Mouse (Mus musculus): ENCODE measurements at regions not wholly inside any gene's neighbourhood (a gene's known extent, or its start where the extent isn't known, plus 50 kb on each side); places are given as distances from the start of the nearest gene placed in this dataset.
"Not testable (repeated sequence)": the region's sequence is repeated elsewhere in the genome, so short reads cannot be mapped to it uniquely, and the experiment has no call there.

DNA sequence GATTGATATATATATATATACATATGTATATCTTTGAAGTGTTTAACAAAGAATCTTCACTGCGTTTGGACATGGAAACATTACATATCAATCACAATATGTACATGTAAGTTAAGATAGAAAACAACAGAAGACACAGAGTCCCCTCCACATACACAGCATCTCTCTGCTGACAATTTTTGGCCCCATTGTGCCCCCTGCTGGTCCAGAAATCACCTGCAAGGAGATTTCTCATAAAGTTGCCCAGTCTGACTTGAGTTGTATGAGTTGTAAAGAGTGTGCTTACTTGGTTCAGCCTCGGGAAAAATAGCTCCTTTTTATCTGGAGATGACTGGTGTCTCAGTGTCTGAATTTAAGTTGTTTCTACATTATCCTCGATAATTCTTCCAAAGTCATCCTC lies 674.5 kb upstream of the Zfp386 start:
- TF ChIP-seq POLR2A (IDR thresholded peaks at IDR 0.05; ENCODE audit: extremely low read depth, insufficient read depth, low read length); CTCF (IDR thresholded peaks at IDR 0.05; ENCODE audit: low read depth, low read length): not testable (repeated sequence)
